Mouse (Mus musculus): ENCODE measurements at regions not wholly inside any gene's neighbourhood (a gene's known extent, or its start where the extent isn't known, plus 50 kb on each side); places are given as distances from the start of the nearest gene placed in this dataset.

DNA sequence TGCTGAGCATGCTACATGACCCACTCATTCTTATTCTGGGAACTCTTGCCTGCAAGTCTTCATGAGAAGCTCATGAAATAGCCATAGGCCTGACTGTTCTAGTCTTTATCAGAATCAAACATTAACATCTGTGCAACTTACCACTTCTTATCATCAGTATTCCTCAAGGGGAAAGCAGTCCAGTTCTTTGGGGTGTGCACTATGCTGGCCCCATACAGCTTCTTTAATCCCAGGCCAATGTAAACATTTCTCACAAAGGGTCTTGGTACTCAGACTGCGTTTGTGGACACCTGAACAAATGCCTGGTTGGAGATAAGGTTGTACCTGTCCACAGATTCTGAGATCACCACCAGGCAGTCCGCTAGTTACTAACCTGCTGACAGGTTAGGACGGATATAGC is 51.3 kb downstream of the 3110018I06Rik start:
- DNase-seq (ENCODE audit: low spot score in 2 of 2), result no peak

GRCm38 (mm10) chr12:107541196-107541595 is 52.8 kb downstream of the 3110018I06Rik start:
- DNase-seq (ENCODE audit: low spot score in 2 of 2), result no peak

- no peak for DNase-seq (ENCODE audit: low spot score in 2 of 2)
Measured at GRCm38 (mm10) chr12:107547194-107547885, 58.9 kb downstream of the 3110018I06Rik start.

- no peak for DNase-seq (ENCODE audit: low spot score in 2 of 2)
Measured at GRCm38 (mm10) chr12:107547886-107548448, 59.5 kb downstream of the 3110018I06Rik start.

DNA sequence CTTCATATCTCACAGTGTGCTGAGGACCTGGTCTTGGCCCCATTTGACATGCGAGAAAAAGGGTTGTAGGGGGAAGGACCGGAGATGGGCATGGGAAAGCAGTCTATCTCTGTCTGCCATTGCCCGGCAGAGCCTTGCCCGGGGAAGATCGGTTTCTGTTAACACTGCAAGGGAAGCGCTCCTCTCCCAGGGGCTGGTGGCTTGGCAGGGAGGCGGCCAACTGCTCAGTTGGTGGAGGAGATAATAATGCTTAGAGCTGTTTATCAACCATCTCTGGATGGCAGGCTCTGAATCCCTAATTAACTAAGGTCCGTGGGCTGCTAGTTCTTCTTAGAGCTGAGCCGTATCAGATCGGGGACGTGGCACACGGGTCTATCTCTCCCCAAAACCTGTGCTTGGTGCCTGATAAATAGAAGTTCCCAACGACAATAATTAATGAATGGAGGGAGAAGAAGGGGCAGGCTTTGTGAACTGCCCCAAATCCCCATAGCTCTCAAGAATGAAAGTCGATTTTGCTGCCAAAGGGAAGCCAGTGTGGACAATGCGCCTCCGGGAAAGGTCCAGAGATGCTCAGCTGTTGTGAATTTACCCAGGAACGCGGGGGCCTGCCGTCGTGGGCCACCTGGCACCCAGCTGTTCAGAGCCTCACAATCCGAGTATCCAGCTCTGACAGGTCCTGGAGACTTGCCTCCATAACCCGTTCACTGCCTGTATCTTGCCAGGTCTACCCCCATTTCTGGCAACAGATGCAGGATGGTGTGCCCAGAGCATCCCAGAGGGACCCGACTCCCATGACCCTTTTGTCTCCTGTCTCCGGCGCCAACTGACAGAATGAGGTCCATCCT is 61.2 kb downstream of the 3110018I06Rik start:
- no peak for DNase-seq (ENCODE audit: low spot score in 2 of 2)

DNA sequence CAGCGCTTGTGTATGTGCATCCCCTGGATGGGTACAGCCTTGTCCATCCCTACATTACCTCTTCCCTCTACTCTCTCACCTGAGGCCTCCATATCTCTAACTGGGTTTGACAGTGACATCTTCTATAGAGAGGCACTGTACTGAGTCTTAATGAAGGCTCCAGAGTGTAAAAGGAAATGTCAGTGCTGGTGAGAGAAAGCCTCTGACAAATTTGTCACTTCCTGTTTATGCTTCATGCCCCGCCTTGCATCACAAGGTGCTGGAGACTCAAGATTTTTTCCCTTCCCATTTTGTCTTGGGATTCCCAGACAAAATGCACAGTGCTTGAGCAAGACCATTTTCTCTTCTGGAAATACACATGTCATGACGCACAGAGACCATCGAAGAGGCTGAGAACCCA is 70.8 kb downstream of the 3110018I06Rik start:
- no peak for DNase-seq (ENCODE audit: low spot score in 2 of 2)

- no peak for DNase-seq (ENCODE audit: low spot score in 2 of 2)
Measured at GRCm38 (mm10) chr12:107560100-107560499, 71.7 kb downstream of the 3110018I06Rik start.

DNA sequence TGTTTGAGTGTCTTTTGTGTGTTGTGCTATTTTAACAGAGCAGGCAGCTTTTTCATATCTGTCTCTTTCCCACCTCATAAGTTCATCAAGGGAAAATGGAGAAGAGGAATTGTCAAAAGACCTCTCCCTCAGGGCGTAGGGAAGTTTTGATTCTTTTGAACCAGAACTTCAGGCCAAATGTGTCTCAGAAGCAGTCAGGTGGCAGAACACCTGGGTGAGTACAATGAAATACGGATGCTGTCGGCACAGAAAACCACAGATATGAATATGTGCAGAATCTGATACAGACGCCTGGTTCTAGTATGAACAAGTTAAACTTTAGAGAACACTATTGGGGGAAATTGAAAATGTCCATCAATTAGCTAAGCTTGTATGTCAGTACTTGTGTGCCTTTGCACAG is 84.2 kb downstream of the 3110018I06Rik start:
- DNase-seq (ENCODE audit: low spot score in 2 of 2), result no peak

DNA sequence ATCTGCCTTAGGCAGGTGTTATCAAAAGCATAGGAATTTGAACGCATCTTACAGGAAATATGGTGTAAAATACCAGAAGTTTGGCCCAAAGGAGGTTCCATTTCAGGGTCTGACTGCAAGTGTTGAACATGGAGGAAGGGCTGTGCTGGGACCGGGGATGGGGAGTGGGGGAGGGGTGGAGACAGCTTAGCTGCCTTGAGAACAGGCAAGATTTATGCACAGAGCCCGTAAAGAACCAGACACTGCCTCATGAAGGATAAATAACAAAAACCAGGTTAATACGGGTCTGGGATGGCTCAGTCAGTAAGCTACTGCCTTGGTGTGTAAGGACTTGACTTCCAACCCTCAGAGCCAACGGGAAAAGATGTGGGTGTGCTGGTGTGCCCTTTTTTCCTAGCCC is 91.1 kb downstream of the 3110018I06Rik start:
- DNase-seq (ENCODE audit: low spot score in 2 of 2), result no peak

DNA sequence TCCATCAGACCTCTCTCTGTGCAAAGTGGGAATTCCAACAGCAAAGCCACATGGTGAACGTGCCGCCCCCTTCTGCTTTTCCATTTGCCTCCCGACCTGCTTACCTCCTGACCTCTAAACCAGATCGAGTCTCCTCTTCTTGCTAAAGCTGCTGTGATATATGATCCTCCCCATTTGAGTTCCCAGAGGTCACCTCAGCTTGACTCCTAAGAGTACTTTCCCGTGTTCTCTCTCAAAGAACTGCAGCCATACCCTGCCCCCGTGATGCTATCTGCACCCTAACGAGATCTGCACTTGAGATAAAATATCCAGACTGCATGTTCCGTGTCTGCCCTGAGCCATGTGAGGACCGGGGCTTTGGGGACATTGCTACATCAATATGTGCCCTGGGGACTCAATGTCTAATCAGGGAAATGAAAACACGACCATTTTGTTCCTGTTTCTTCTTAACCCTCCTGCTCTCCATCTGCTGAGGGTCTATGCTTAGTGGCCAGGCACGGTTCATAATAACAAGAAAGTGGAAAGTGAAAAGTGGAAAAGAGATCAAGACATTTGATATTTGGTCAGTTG is 94.8 kb downstream of the 3110018I06Rik start:
- DNase-seq (ENCODE audit: low spot score in 2 of 2), result no peak

- no peak for DNase-seq (ENCODE audit: low spot score in 2 of 2)
Measured at GRCm38 (mm10) chr12:107585696-107586225, 97.3 kb downstream of the 3110018I06Rik start.

DNA sequence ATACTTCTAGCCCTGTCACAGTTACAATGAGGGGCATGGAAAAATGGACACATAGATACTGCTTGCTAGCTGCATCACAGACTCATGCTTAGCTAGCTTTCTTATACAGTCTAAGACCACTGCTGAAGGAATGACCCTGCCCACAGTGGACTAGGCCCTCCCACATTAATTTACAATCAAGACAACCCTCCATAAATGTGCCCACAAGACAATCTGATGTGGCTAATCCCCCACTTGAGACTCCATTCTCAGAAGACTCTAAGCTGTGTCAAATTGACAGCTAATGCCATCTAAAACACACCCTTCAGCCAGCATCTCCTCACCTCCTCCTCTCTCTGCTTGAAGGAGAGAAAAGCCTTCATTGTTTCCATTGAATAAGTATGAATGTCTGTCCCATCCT is 107.8 kb downstream of the 3110018I06Rik start:
- DNase-seq (ENCODE audit: low spot score in 2 of 2), result no peak

GRCm38 (mm10) chr12:107600576-107600975 is 112.1 kb downstream of the 3110018I06Rik start:
- DNase-seq (ENCODE audit: low spot score in 2 of 2), result no peak

DNA sequence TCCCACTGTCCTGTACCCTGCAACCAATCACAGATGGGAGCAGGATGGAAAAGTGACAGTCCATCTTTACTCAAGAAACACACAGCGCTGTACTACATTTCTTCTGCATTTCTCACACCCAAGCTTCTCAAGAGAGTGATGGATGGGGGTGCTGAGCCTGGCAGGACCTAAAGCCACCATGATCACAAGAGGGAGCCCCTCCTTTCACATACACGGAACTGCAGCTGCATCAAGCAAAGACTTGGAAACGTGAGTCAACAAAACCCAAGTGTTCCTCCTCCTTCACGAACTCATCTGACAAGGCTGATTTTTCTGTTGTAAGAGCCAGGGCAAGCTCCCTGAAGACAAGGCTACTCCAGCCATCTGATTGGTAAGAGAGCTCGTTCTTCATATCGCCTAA is 120.5 kb downstream of the 3110018I06Rik start:
- DNase-seq (ENCODE audit: low spot score in 2 of 2), result no peak

DNA sequence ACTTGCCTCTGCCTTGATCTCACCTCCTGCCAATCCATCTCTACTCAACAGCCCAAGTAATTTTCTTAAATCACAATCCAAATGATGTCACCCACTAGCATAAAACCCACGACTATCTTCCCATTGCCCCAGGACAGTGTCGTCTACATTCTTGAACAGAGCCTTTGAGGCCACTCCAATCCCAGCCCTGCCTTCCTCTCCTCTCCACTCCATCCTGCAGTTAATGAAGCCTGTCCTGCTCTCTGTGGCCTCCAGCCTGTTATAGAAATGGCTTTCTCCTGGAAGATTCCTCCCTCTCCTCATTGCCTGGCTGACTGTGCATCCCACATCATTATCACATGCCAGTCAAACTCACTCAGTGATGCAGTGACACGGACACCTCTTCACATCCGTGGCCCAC is 121.6 kb downstream of the 3110018I06Rik start:
- no peak for DNase-seq (ENCODE audit: low spot score in 2 of 2)

DNA sequence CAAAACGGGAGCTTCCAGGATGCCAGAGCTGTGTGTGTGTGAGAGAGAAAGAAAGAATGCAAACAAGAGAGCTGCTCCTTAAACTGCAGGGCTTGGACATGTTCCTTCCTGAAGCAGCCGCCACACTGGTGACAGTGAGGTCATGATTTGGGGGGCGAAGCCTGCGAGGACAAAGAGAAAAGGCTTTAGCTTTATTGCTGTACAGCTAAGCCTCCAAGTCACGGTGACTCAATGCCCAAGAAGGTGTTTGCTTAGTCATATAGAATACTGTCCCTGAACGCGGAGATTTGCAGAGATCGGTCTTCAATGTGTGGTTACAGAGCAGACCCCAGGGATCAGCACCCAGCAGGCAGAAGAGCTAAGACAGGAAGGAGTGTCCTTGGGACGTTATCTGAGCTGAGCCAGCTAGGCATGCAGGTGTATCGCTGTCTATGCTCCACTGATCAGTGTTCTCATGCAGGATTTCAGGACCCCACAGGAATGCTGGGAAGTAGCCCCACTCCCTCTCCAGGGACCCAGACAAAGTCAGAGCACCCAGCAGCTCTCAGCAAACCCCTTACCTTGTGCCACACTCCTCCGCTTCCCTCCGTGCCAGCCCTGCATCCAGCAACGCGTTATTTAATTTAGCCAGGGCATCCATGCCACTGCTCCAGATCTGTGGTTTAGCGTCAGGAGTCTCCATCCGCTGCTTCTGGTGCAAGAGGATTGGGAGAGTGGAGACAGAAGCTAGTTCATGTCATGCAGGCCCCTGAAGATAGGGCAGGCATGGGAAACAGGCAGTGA is 129.0 kb downstream of the 3110018I06Rik start:
- no peak for DNase-seq (ENCODE audit: low spot score in 2 of 2)

- DNase-seq (ENCODE audit: low spot score in 2 of 2), result no peak
Measured at GRCm38 (mm10) chr12:107624446-107624845, 136.0 kb downstream of the 3110018I06Rik start.

GRCm38 (mm10) chr12:107648008-107648407 is 159.6 kb downstream of the 3110018I06Rik start:
- DNase-seq (ENCODE audit: low spot score in 2 of 2), result no peak

DNA sequence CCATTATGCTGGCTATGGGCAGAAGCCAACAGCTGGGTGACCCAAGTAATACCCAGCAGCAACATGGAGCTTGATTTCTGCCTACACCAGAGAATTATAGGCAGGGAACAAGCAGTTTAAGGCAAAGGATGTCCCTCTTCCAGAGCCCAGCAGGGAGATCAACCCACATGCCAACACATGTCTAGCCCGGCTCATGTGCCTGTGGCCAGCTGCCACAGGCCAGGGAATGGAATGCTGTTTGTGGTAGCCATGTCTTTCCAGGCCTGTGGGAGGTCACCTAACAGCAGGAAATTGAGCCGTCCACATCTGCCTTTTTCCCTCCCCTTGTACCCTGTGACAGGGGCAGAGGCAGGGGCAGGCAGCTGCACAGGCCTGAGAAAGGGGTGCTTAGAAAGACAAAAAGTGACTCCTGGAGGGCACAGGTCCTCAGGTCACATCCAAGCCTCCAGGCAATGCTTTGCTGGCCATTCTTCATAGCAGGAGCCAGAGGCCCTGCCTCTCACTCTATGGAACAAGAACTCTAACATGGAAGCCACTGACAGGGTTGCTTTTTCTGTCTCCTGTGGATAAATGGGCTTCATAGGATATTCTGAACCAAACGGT is 163.8 kb downstream of the 3110018I06Rik start:
- no peak for DNase-seq (ENCODE audit: low spot score in 2 of 2)

- no peak for DNase-seq (ENCODE audit: low spot score in 2 of 2)
Measured at GRCm38 (mm10) chr12:107653131-107653530, 164.7 kb downstream of the 3110018I06Rik start.

GRCm38 (mm10) chr12:107656846-107657245 is 168.4 kb downstream of the 3110018I06Rik start:
- DNase-seq (ENCODE audit: low spot score in 2 of 2), result no peak

Data from frontal cortex, postnatal 14 days (tissue).